8 mouse cellular contexts compared by ENCODE assay signal in genomic region chr14:36968076-36968627, GRCm38 (mm10). TPM values are rescaled to one million over a fixed set of nuclear protein-coding genes. Genes with fewer than 3 reads are reported as not detected.
DNase-seq lines count a peak whose midpoint lies in the region; ATAC-seq lines count a peak whose summit lies in the region.

No protein-coding gene starts in this region.

- no peak for DNase-seq in frontal cortex, postnatal 14 days (ENCODE audit: low spot score in 2 of 2)
- DNase-seq in right cerebral cortex, postnatal 14 days: peak; percentile 47
- no peak for DNase-seq in layer of hippocampus, adult 11-12 months (ENCODE audit: low spot score)

- ATAC-seq in frontal cortex, adult (ENCODE audit: low TSS enrichment): peak; percentile 60
- ATAC-seq in CD4-positive, CD25-positive, alpha-beta regulatory T cell, adult 4 months: peak; percentile 70
- ATAC-seq in embryonic facial prominence, embryonic 13.5 days (ENCODE audit: insufficient number of reproducible peaks, insufficient read depth, low FRiP score, low TSS enrichment, low read depth): peak; percentile 82
- ATAC-seq in intestine, embryonic 16.5 days: peak; percentile 79
- peak; percentile 85 for ATAC-seq in lung, embryonic 15.5 days (ENCODE audit: borderline replicate concordance, extremely low read depth, low FRiP score, low TSS enrichment)

- WGBS in embryonic facial prominence, embryonic 13.5 days: 0% methylated on average over 46 of the region's 49 CpGs
- WGBS in intestine, embryonic 16.5 days: under 1% methylated on average over 41 of the region's 49 CpGs
- under 1% methylated on average over 49 of the region's 49 CpGs for WGBS in lung, embryonic 15.5 days

- H3K36me3 ChIP-seq in embryonic facial prominence, embryonic 13.5 days: no peaks in the 10 kb centered on the region
- no peaks in the 10 kb centered on the region for H3K36me3 ChIP-seq in intestine, embryonic 16.5 days (ENCODE audit: control insufficient read depth, insufficient read depth, low read length)
- H3K36me3 ChIP-seq in lung, embryonic 15.5 days: no peaks in the 10 kb centered on the region

- peak overlapping the region; percentile 76 for H3K27ac ChIP-seq in embryonic facial prominence, embryonic 13.5 days
- H3K27ac ChIP-seq in intestine, embryonic 16.5 days (ENCODE audit: low read length): peak overlapping the region; percentile 77
- peak overlapping the region; percentile 85 for H3K27ac ChIP-seq in lung, embryonic 15.5 days

- H3K9ac ChIP-seq in embryonic facial prominence, embryonic 13.5 days: peak overlapping the region; percentile 93
- peak overlapping the region; percentile 88 for H3K9ac ChIP-seq in intestine, embryonic 16.5 days (ENCODE audit: low read depth, low read length)
- peak overlapping the region; percentile 86 for H3K9ac ChIP-seq in lung, embryonic 15.5 days

- peak overlapping the region; percentile 88 for H3K4me3 ChIP-seq in embryonic facial prominence, embryonic 13.5 days
- H3K4me3 ChIP-seq in intestine, embryonic 16.5 days (ENCODE audit: low read length): peak overlapping the region; percentile 91
- H3K4me3 ChIP-seq in lung, embryonic 15.5 days: peak overlapping the region; percentile 85

- peak overlapping the region; percentile 59 for H3K4me2 ChIP-seq in embryonic facial prominence, embryonic 13.5 days
- H3K4me2 ChIP-seq in intestine, embryonic 16.5 days (ENCODE audit: low read depth, low read length): peak overlapping the region; percentile 52
- H3K4me2 ChIP-seq in lung, embryonic 15.5 days: peak overlapping the region; percentile 66

- no peaks in the 10 kb centered on the region for H3K27me3 ChIP-seq in embryonic facial prominence, embryonic 13.5 days
- H3K27me3 ChIP-seq in intestine, embryonic 16.5 days (replicated peaks; ENCODE audit: control insufficient read depth, insufficient read depth, low read length): no peaks in the 10 kb centered on the region
- H3K27me3 ChIP-seq in lung, embryonic 15.5 days: no peaks in the 10 kb centered on the region

- H3K4me1 ChIP-seq in embryonic facial prominence, embryonic 13.5 days: peaks cover 23% of the 10 kb centered on the region
- H3K4me1 ChIP-seq in intestine, embryonic 16.5 days (ENCODE audit: control insufficient read depth, insufficient read depth, low read length): peaks cover 6% of the 10 kb centered on the region; the same call in 1 of the 2 replicates
- H3K4me1 ChIP-seq in lung, embryonic 15.5 days: peaks cover 4% of the 10 kb centered on the region

- H3K9me3 ChIP-seq in embryonic facial prominence, embryonic 13.5 days: no peaks in the 10 kb centered on the region
- H3K9me3 ChIP-seq in intestine, embryonic 16.5 days (ENCODE audit: control insufficient read depth, low read length): no peaks in the 10 kb centered on the region
- H3K9me3 ChIP-seq in lung, embryonic 15.5 days: no peaks in the 10 kb centered on the region

RNA-seq across cellular contexts. Expression of gene Ccser2, which starts 0.4 kb away (rescaled TPM):
- 10 to 100 TPM; 15.0 to 26.6 TPM for polyA plus RNA-seq in CD4-positive, CD25-positive, alpha-beta regulatory T cell, adult 4 months (2017; shearing (Covaris generic))
- polyA plus RNA-seq in embryonic facial prominence, embryonic 13.5 days (2015; fragmentation: Nextera tagmentation; extraction: Ambion mirVana): 45.1 and 50.0 TPM in 2 replicates
- polyA plus RNA-seq in intestine, embryonic 16.5 days (2015; fragmentation: Nextera tagmentation; extraction: Ambion mirVana): 30.1 and 33.5 TPM in 2 replicates
- polyA plus RNA-seq in lung, embryonic 15.5 days (2015; fragmentation: Nextera tagmentation; extraction: Ambion mirVana): 36.6 and 38.6 TPM in 2 replicates
